Mouse (Mus musculus) gastrocnemius, adult 18-20 months (tissue): ENCODE results near the gene D630003M21Rik. TPM values are rescaled to one million over a fixed set of nuclear protein-coding genes. Genes with fewer than 3 reads are reported as not detected.

Experiments
- DNase-seq: peaks from one replicate; pipeline ENCODE4 v3.0.0; 2021; ENCODE audit warnings: low spot score
- total RNA-seq, 2 experiments: library from RNA; stranded (reverse); gene quantifications; 2 replicates each; pipeline ENCODE4 v1.2.3; 2021

The D630003M21Rik gene
- total RNA-seq, 2 experiments from 2014 or later: 1.2 to 1.7 TPM

- DNase-seq: no peak
Observed at GRCm38 (mm10) chr2:158238101-158238500, 9.1 kb upstream of the D630003M21Rik start.

- DNase-seq: no peak
Observed at GRCm38 (mm10) chr2:158236698-158237097, 7.7 kb upstream of the D630003M21Rik start.

GRCm38 (mm10) chr2:158233106-158233505 lies 4.1 kb upstream of the D630003M21Rik start:
- DNase-seq: no peak

GRCm38 (mm10) chr2:158232414-158232813 lies 3.4 kb upstream of the D630003M21Rik start:
- no peak for DNase-seq

DNA sequence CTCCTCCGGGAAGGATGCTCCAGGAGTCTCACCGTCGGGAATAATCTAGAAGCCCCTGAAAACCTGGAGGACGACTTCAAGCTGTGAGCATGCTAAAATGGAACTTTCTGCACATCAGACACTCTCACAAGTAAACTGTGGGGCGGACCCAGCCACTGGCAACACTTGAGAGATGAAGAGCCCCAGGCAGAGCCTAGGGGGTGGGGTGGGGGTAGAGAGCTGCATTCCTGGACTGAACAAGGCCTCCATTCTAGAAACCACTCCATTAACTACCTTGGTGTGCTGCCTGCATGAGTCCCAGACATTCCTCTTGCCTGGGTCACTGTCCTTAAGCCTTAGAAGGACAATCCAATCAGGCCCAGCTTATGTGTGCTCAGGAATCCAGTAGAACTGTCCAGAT lies 2.0 kb upstream of the D630003M21Rik start:
- no peak for DNase-seq

GRCm38 (mm10) chr2:158230617-158231016 lies 1.6 kb upstream of the D630003M21Rik start:
- DNase-seq: no peak

- DNase-seq: no peak
Observed at GRCm38 (mm10) chr2:158229503-158229892, 476 bp upstream of the D630003M21Rik start.

DNA sequence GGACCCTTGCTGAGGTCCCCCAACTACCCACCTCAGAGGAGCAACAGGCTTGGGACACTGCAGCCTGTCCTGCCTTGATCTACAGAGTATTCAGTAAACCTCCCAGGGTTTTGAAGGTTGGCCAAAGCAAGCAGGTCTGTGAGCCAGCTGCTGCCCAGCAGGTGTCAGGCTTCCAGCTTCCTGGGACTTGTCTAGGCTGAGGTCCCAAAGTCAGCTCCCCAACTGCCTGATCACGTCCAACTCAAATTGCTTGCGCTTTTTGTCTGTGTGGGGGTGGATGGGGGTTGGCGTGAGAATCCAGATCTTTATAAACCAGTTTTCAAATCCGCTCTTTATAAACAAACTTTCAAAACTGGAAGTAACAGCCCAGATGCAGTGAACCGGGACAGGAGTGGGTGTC lies 3.7 kb downstream of the D630003M21Rik start:
- peak; percentile 61 for DNase-seq

DNA sequence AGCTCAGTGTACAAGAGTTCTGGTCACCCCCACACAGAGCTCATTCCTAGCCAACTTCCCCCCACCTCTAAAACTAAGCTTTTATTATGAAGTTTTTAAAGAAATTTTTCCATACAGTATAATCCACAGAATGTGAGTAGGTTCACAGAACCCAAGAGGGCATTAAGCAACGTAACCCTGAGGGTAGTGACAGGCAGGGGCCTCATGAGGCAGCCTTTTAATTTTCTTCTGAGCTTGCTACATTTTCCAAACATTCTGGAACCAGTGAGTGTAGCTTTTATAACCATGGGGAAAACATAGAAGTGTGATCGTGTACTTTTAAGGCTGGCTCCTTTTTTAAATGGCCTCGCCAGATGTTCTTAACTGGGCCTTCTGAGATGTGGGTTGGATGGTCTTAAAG lies 5.5 kb downstream of the D630003M21Rik start:
- no peak for DNase-seq

- DNase-seq: peak; percentile 67
Observed at GRCm38 (mm10) chr2:158222664-158223063, 6.4 kb downstream of the D630003M21Rik start.

- DNase-seq: no peak
Observed at GRCm38 (mm10) chr2:158221446-158222084, 7.5 kb downstream of the D630003M21Rik start.

DNA sequence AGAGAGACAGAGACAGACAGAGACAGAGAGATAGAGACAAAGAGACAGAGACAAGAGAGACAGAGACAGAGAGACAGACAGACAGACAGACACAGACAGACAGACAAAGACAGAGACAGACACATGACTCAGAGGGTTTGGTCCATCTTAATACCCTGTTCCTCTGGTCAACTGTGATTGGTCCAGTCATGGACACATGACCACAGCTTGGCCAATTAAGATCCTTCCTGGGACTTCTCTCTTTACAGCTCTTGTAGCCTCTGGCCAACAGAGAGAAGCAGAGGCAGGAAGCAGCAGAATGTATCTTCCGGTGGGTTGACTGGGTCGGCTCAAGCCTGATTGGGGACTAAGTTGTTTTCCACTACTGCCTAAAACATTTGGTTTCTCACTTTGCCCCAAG lies 9.5 kb downstream of the D630003M21Rik start:
- DNase-seq: no peak

- DNase-seq: no peak
Observed at GRCm38 (mm10) chr2:158216510-158216909, 12.5 kb downstream of the D630003M21Rik start.

DNA sequence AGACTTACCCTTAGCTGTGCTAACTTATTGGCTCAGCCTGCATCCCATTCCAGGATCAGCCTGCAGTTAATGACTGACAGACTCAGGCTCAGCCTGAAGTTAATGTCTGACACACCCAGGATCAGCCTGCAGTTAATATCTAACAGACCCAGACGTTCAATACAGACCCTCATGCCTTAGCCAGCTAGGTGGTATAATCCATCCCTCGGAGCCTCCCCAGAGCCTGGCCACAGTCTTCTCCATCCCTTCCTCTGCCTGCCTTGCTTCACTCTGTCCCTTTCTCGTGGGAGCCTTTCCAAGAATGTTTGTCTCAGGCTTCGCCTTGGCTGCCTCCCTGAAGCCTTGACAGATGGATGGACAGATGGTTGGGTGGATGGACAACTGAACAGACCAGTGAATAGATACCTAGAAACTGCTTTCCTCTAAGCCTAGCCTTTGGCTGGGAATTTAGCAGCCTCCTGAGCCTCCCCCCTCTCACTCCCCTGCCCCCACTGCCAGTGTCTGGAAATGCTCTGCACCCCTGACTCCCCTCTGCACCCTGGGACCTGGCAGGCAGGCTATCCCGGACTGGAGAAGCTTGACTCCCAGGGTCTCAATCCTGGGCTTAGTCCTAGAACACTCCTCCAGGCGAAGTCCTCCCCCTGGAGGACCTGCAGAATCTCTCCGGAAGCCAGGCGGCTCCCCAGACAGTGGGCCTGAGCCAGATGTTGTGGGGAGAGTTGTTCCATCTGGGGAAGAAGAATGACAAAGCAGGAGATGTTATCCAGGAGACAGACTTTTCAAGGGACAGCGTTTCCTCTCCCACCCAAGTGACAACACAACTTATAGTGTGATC lies 13.5 kb downstream of the D630003M21Rik start:
- peak; percentile 50 for DNase-seq

DNA sequence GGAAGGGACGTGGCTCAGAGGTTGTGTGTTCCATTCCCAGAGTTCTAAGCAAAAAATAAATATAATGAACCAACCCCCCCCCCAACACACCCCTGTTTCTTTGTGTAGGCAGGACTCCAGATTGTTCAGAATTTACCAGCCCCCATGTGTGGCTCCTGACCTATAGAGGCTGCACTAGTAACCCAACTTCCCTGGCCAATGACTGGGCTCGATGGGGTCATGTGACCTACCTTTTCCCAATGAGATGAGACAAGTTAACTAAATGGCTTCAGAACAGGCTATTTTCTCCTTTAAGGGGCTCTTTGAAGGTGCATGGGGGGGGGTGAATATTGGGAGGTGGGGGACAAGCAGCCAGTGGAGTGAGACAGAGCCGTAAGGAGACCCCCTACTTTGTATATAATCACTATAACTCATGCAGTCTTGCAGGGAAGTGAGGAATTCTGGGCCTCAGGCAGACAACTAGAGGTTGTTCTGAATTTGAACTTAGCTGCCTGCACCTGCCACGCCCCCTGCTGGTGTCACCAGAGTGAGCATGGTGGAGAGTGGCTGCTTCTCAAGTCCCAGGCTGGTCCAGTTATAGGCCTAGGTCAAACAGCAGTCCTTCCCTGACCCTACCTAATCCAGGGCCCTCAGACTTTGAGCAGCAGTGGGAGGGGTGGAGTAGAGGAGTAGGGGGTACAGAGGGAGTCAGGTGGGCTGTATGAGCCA lies 17.1 kb downstream of the D630003M21Rik start:
- DNase-seq: no peak

DNA sequence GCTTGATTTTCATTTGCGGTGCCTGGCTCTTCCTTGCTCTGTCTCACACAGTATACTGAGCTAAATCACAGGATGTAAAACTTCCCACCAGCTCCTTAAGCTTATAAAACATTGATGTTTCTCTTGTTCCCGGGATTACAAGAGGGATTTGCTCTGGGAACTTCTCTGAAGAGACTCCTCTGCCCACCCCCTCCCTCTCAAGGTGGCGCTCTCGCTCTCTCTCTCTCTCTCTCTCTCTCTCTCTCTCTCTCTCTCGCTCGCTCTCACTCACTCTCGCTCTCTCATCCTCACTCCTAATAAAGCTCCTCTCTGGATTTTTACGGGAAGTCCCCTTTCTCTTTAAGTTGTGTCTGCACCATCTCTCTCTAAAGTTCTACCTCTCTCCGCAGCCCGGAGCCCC lies 18.1 kb downstream of the D630003M21Rik start:
- no peak for DNase-seq

- DNase-seq: no peak
Observed at GRCm38 (mm10) chr2:158210503-158210902, 18.5 kb downstream of the D630003M21Rik start.

GRCm38 (mm10) chr2:158209776-158210175 lies 19.2 kb downstream of the D630003M21Rik start:
- DNase-seq: no peak

- DNase-seq: peak; percentile 71
Observed at GRCm38 (mm10) chr2:158207848-158208247, 21.2 kb downstream of the D630003M21Rik start.

DNA sequence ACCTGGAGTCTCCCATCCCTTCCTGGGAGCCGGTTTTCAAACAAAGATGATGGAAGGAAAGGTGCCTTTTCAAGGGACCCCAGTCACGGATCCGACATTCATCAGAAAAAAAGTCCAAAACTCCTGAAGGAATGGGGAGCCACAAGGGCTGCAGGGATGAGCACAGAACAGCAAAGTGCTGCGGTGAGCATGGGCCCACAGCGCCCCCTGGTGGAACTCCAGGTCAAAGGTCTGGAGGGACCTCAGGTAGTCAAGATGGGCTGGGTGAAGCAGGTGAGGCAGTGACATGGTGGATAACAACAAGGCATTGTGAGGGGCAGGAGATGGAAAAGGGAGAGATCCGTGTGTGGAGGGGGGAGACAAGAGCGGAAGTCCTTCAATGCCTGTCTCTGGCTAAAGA lies 24.9 kb downstream of the D630003M21Rik start:
- DNase-seq: peak; percentile 73

DNA sequence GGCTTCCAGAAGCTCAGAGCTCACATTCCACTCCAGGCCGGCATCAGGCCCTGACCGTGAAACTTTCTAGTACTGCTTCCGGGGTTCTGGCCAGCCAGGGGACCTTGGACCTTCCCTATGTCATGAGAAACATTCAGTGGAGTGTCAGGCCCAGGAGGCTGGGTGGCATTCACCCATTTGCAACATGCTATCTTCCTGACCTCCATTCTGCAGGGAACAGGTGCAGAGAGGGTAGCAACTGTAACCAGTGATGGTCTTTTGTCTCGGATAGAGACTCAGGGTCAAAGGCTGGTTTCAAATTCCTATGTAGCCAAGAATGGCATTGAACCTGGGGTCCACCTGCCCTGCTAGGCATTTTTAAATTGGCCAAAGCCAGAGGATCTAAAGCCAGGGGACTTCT lies 25.3 kb downstream of the D630003M21Rik start:
- no peak for DNase-seq

DNA sequence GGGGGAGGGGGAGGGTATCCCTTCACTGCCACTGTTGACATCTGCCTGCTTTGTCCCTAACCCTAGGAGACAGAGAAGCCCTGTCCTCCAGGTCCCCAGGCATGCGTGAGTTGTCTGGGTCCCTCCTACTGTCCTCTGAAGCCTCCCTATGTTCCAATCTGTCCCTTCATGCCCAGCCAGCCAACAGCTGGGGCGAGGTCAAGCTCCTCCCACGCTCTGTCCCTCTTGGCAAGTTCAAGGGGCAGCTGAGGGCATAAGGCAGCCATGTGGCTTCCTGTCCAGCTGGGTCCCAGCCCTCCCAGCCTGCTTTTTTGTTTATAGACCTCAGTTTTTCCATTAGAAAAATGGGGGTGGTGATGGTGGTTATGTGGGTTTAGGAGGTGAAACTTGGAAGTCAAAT lies 29.7 kb downstream of the D630003M21Rik start:
- DNase-seq: peak; percentile 32
